Mouse (Mus musculus): ENCODE data around the gene Tmem179b. TPM values are rescaled to one million over a fixed set of nuclear protein-coding genes. Genes with fewer than 3 reads are reported as not detected.

The Tmem179b gene
- polyA plus RNA-seq, 1 experiment: 96.2 TPM

- Histone ChIP-seq H3K4me1 (ENCODE audit: control insufficient read depth, insufficient read depth, insufficient read length, low read length) (no peaks in the 10 kb centered on the region), H3K27me3 (ENCODE audit: control insufficient read depth, insufficient read depth, low read length) (no peaks in the 10 kb centered on the region), H3K36me3 (ENCODE audit: control insufficient read depth, insufficient read depth, low read length) (peaks cover 54% of the 10 kb centered on the region), H3K27ac (ENCODE audit: insufficient read depth, low read depth, low read length) (no peak overlapping the region), H3K4me3 (ENCODE audit: low read depth, low read length) (no peak overlapping the region)
- TF ChIP-seq POLR2A (IDR thresholded peaks at IDR 0.05; ENCODE audit: low read depth, low read length) (no peak), CTCF (IDR thresholded peaks at IDR 0.05; ENCODE audit: extremely low read depth, insufficient read length, insufficient replicate concordance, low read depth, low read length) (no peak)
- 84% methylated on average over 4 of the region's 4 CpGs for WGBS
Measured at GRCm38 (mm10) chr19:8763276-8763675, 11.0 kb downstream of the Tmem179b start.

- 92% methylated on average over 2 of the region's 2 CpGs for WGBS
- TF ChIP-seq CTCF (IDR thresholded peaks at IDR 0.05; ENCODE audit: extremely low read depth, insufficient read length, insufficient replicate concordance, low read depth, low read length) (no peak), POLR2A (IDR thresholded peaks at IDR 0.05; ENCODE audit: low read depth, low read length) (no peak)
- Histone ChIP-seq H3K27me3 (ENCODE audit: control insufficient read depth, insufficient read depth, low read length) (no peaks in the 10 kb centered on the region), H3K4me3 (ENCODE audit: low read depth, low read length) (no peak overlapping the region), H3K27ac (ENCODE audit: insufficient read depth, low read depth, low read length) (no peak overlapping the region), H3K4me1 (ENCODE audit: control insufficient read depth, insufficient read depth, insufficient read length, low read length) (no peaks in the 10 kb centered on the region), H3K36me3 (ENCODE audit: control insufficient read depth, insufficient read depth, low read length) (peaks cover 32% of the 10 kb centered on the region)
Measured at GRCm38 (mm10) chr19:8760757-8761156, 13.5 kb downstream of the Tmem179b start.

- no peak for TF ChIP-seq CTCF (IDR thresholded peaks at IDR 0.05; ENCODE audit: extremely low read depth, insufficient read length, insufficient replicate concordance, low read depth, low read length)
- Histone ChIP-seq H3K36me3 (ENCODE audit: control insufficient read depth, insufficient read depth, low read length) (peaks cover 23% of the 10 kb centered on the region), H3K4me3 (ENCODE audit: low read depth, low read length) (no peak overlapping the region), H3K4me1 (ENCODE audit: control insufficient read depth, insufficient read depth, insufficient read length, low read length) (no peaks in the 10 kb centered on the region), H3K27me3 (ENCODE audit: control insufficient read depth, insufficient read depth, low read length) (no peaks in the 10 kb centered on the region), H3K27ac (ENCODE audit: insufficient read depth, low read depth, low read length) (no peak overlapping the region)
- 60% methylated on average over 2 of the region's 2 CpGs for WGBS
Measured at GRCm38 (mm10) chr19:8758899-8759298, 15.4 kb downstream of the Tmem179b start.

GRCm38 (mm10) chr19:8757471-8757998 is 16.7 kb downstream of the Tmem179b start:
- Histone ChIP-seq H3K27me3 (ENCODE audit: control insufficient read depth, insufficient read depth, low read length) (no peaks in the 10 kb centered on the region), H3K36me3 (ENCODE audit: control insufficient read depth, insufficient read depth, low read length) (peaks cover 19% of the 10 kb centered on the region), H3K4me1 (ENCODE audit: control insufficient read depth, insufficient read depth, insufficient read length, low read length) (no peaks in the 10 kb centered on the region), H3K4me3 (ENCODE audit: low read depth, low read length) (peak overlapping the region; percentile 71), H3K27ac (ENCODE audit: insufficient read depth, low read depth, low read length) (peak overlapping the region; percentile 34)
- TF ChIP-seq POLR2A (IDR thresholded peaks at IDR 0.05; ENCODE audit: low read depth, low read length) (no peak), CTCF (IDR thresholded peaks at IDR 0.05; ENCODE audit: extremely low read depth, insufficient read length, insufficient replicate concordance, low read depth, low read length) (no peak)
- 1% methylated on average over 14 of the region's 14 CpGs for WGBS

DNA sequence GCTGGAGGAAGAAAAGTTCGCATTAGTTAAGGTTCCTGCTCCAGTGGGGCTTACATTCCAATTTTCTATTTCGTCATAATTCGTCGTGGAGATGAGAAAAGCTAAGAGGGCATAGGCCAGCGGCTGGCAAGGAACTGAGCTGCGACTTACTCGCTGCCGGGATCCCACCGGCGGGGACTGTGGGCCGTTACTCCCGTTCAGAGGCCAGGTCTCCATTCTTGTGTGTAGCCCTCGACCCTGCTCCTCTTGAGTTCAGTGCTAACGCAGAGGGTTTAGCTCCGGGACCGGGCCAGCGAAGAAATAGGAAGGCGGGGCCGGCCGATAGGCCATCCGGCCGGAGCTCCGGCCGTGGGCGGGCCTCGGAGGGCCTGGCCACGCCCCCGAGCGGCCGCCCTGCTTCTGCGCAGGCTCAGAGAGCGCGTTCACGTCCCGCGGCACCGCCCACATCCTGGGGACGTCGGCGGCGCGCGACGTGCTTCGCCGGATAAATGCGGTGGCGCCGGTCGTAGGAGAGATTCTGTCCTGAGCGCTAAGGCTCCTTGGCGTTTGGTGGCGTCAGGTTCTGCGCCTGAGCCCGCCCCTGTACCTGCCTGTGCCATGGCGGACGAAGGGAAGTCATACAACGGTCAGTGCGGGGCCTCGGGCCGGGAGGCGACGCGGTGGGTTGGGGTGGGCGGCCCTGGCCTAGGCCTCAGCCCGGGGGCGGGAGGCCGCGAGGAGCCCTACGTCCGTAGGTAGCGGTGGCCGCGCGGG is 17.5 kb downstream of the Tmem179b start, which contains the start of gene Nxf1:
TSS of gene Nxf1 (plus strand) at position 439 of the 753 bp plus-strand sequence.
- TF ChIP-seq POLR2A (IDR thresholded peaks at IDR 0.05; ENCODE audit: low read depth, low read length) (peak; percentile 96), CTCF (IDR thresholded peaks at IDR 0.05; ENCODE audit: extremely low read depth, insufficient read length, insufficient replicate concordance, low read depth, low read length) (no peak)
- H3K27me3 ChIP-seq (ENCODE audit: control insufficient read depth, insufficient read depth, low read length): no peaks in the 10 kb centered on the region
- under 1% methylated on average over 75 of the region's 75 CpGs for WGBS

DNA sequence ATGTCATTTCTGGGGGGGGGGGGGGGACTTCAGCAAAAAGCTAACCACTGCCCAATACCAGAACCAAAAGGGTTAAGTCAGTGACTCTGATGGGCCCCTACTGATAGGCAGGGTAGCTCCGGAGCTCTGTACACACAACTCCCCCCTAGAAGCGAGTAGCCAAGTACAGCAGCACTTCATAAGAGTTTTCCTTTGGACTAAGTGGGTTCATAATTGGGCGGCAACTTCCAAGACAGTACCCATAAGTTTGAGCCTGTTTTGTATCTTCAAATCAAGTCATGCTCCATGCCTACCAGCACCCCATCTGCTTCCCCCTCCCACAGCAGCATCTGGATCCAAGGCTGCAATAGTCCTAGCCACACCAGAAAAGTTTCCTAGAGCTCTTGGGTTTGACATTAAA is 18.6 kb downstream of the Tmem179b start:
- Histone ChIP-seq H3K4me3 (ENCODE audit: low read depth, low read length) (no peak overlapping the region), H3K4me1 (ENCODE audit: control insufficient read depth, insufficient read depth, insufficient read length, low read length) (no peaks in the 10 kb centered on the region), H3K36me3 (ENCODE audit: control insufficient read depth, insufficient read depth, low read length) (peaks cover 28% of the 10 kb centered on the region), H3K27ac (ENCODE audit: insufficient read depth, low read depth, low read length) (no peak overlapping the region), H3K27me3 (ENCODE audit: control insufficient read depth, insufficient read depth, low read length) (no peaks in the 10 kb centered on the region)
- WGBS: 63% methylated on average over 3 of the region's 3 CpGs
- no peak for TF ChIP-seq CTCF (IDR thresholded peaks at IDR 0.05; ENCODE audit: extremely low read depth, insufficient read length, insufficient replicate concordance, low read depth, low read length)
- no peak for TF ChIP-seq POLR2A (IDR thresholded peaks at IDR 0.05; ENCODE audit: low read depth, low read length)

More for the DNA sequence above, 17.5 kb downstream of the Tmem179b start, which contains the start of gene Nxf1:
- Histone ChIP-seq H3K27ac (ENCODE audit: insufficient read depth, low read depth, low read length) (peak within 1 kb of the TSS; percentile 68), H3K4me3 (ENCODE audit: low read depth, low read length) (peak within 1 kb of the TSS; percentile 71), H3K36me3 (ENCODE audit: control insufficient read depth, insufficient read depth, low read length) (peaks cover 20% of the 10 kb centered on the region), H3K4me1 (ENCODE audit: control insufficient read depth, insufficient read depth, insufficient read length, low read length) (no peaks in the 10 kb centered on the region)

GRCm38 (mm10) chr19:8747368-8747767 is 26.9 kb downstream of the Tmem179b start:
- TF ChIP-seq CTCF (IDR thresholded peaks at IDR 0.05; ENCODE audit: extremely low read depth, insufficient read length, insufficient replicate concordance, low read depth, low read length): peak; percentile 16; the same call in 1 of the 2 replicates
- TF ChIP-seq POLR2A (IDR thresholded peaks at IDR 0.05; ENCODE audit: low read depth, low read length): no peak
- Histone ChIP-seq H3K36me3 (ENCODE audit: control insufficient read depth, insufficient read depth, low read length) (peaks cover 70% of the 10 kb centered on the region), H3K27ac (ENCODE audit: insufficient read depth, low read depth, low read length) (no peak overlapping the region), H3K4me1 (ENCODE audit: control insufficient read depth, insufficient read depth, insufficient read length, low read length) (peaks cover 3% of the 10 kb centered on the region), H3K4me3 (ENCODE audit: low read depth, low read length) (no peak overlapping the region), H3K27me3 (ENCODE audit: control insufficient read depth, insufficient read depth, low read length) (no peaks in the 10 kb centered on the region)
- WGBS: 73% methylated on average over 2 of the region's 2 CpGs
